Mouse (Mus musculus): Measurements from ENCODE around the gene Fgfr2.

DNA sequence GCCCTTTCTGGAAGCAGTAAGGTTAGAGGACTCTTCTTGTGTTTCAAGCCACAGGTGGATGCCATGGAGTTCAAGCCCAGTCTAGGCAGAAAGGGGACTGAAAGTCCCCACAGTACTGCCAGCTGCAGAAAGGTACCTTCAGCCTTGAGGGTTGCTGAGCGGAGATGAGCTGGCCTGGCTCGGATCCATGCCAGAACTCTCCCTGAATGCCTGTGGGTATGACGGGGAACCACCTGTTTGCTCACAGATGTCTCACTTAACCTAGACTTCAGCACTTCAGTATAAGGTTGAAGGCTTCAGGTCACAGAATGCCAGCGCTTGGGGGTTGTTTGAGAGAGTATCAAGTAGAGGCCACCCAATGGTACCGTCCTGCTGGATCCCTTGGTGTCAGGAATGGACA, 2143.0 kb downstream of the Fgfr2 start:
- no peak for TF ChIP-seq MAFK (IDR thresholded peaks at IDR 0.05; ENCODE audit: insufficient read depth, low read depth, low read length)
- TF ChIP-seq ZC3H11A (IDR thresholded peaks at IDR 0.05; ENCODE audit: borderline replicate concordance, low read depth, low read length), result no peak
- no peak for TF ChIP-seq HCFC1 (IDR thresholded peaks at IDR 0.05; ENCODE audit: borderline replicate concordance, insufficient read depth, low read length)
